Mouse (Mus musculus) lung, postnatal 25 days (tissue): ENCODE results near the gene Ghsr.
"Not testable (repeated sequence)": the region's sequence is repeated elsewhere in the genome, so short reads cannot be mapped to it uniquely, and the experiment has no call there.

ENCODE experiments used
- DNase-seq: peaks from one replicate; pipeline ENCODE4 v3.0.0; 2022; ENCODE audit warnings: low spot score

Gene Ghsr

GRCm38 (mm10) chr3:27371276-27371621 is at the start of gene Ghsr:
Gene Ghsr (plus strand): TSS chr3:27371351.
- no peak for DNase-seq

- no peak for DNase-seq
These were observed 48.6 kb upstream of the Ghsr start for GRCm38 (mm10) chr3:27322591-27322990.

GRCm38 (mm10) chr3:27323551-27323950 is 47.6 kb upstream of the Ghsr start:
- DNase-seq: no peak

GRCm38 (mm10) chr3:27326633-27327191 is 44.4 kb upstream of the Ghsr start:
- no peak for DNase-seq

- no peak for DNase-seq
These were observed 40.4 kb upstream of the Ghsr start for GRCm38 (mm10) chr3:27330706-27331105.

- peak; percentile 33 for DNase-seq
These were observed 32.7 kb upstream of the Ghsr start for GRCm38 (mm10) chr3:27338437-27338836.

- no peak for DNase-seq
These were observed 32.3 kb upstream of the Ghsr start for GRCm38 (mm10) chr3:27338887-27339286.

GRCm38 (mm10) chr3:27340757-27341156 is 30.4 kb upstream of the Ghsr start:
- DNase-seq: no peak

- no peak for DNase-seq
These were observed 28.7 kb upstream of the Ghsr start for GRCm38 (mm10) chr3:27342462-27342861.

GRCm38 (mm10) chr3:27345526-27345925 is 25.6 kb upstream of the Ghsr start:
- DNase-seq: peak; percentile 74

- no peak for DNase-seq
These were observed 22.7 kb upstream of the Ghsr start for GRCm38 (mm10) chr3:27348462-27348861.

- DNase-seq: peak; percentile 78
These were observed 20.0 kb upstream of the Ghsr start for GRCm38 (mm10) chr3:27351105-27351504.

- no peak for DNase-seq
These were observed 11.9 kb upstream of the Ghsr start for GRCm38 (mm10) chr3:27359100-27359720.

- DNase-seq: no peak
These were observed 1.0 kb upstream of the Ghsr start for GRCm38 (mm10) chr3:27370125-27370524.

GRCm38 (mm10) chr3:27370582-27371275 is 422 bp upstream of the Ghsr start:
- DNase-seq: no peak

GRCm38 (mm10) chr3:27371725-27372650 is 837 bp downstream of the Ghsr start:
- DNase-seq: no peak

GRCm38 (mm10) chr3:27374396-27374795 is 3.2 kb downstream of the Ghsr start:
- DNase-seq: no peak

- DNase-seq: no peak
These were observed 6.8 kb downstream of the Ghsr start for GRCm38 (mm10) chr3:27377935-27378334.

- DNase-seq: no peak
These were observed 13.7 kb downstream of the Ghsr start for GRCm38 (mm10) chr3:27384836-27385235.

- no peak for DNase-seq
These were observed 18.8 kb downstream of the Ghsr start for GRCm38 (mm10) chr3:27389923-27390322.

- DNase-seq: not testable (repeated sequence)
These were observed 29.8 kb downstream of the Ghsr start for GRCm38 (mm10) chr3:27400996-27401395.

GRCm38 (mm10) chr3:27406440-27406839 is 35.3 kb downstream of the Ghsr start:
- DNase-seq: no peak
